Comparison of ENCODE assay signal across 8 mouse cellular contexts in the genomic region with DNA sequence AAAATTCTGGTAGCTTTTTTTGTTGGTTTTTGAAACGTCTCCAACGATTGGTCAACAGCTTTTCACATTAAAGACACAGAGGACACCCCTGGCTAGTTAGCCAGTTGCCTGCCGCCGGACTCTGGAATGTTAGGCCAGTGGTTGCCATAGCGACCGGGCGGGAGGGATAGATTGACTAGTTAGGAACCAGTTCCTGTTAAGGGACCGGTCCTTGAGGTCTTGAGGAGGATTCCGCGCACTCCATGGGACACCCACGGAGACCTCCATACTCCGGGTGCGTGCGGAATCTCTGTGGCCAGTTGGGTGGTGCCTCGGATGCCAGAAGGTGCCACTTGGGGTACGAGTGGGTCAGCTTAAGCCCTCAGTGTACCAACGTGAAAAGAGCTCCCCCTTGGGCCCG. TPM values are rescaled to one million over a fixed set of nuclear protein-coding genes. Genes with fewer than 3 reads are reported as not detected.
DNase-seq lines count a peak whose midpoint lies in the region; ATAC-seq and TF ChIP-seq lines count a peak whose summit lies in the region.

No protein-coding gene starts in this region.

- no peak for TF ChIP-seq EP300 in ES-Bruce4 (IDR thresholded peaks at IDR 0.05; ENCODE audit: insufficient read depth, low read depth, low read length)

- H3K4me1 ChIP-seq in ES-Bruce4 (ENCODE audit: control insufficient read depth, insufficient read depth, low read length): no peaks in the 10 kb centered on the region
- H3K4me1 ChIP-seq in embryonic facial prominence, embryonic 13.5 days: peaks cover 14% of the 10 kb centered on the region
- peaks cover 27% of the 10 kb centered on the region for H3K4me1 ChIP-seq in hindbrain, embryonic 10.5 days (replicated peaks)
- peaks cover 25% of the 10 kb centered on the region for H3K4me1 ChIP-seq in limb, embryonic 10.5 days
- H3K4me1 ChIP-seq in midbrain, embryonic 12.5 days: peaks cover 18% of the 10 kb centered on the region

- 0 out of 2 replicates have a peak overlapping the region, but pooled peaks have one; percentile 74 for H3K9ac ChIP-seq in ES-Bruce4 (ENCODE audit: low read depth, poor library complexity, severe bottlenecking)
- no peak overlapping the region for H3K9ac ChIP-seq in embryonic facial prominence, embryonic 13.5 days
- H3K9ac ChIP-seq in midbrain, embryonic 12.5 days (replicated peaks): no peak overlapping the region

- no peaks in the 10 kb centered on the region for H3K9me3 ChIP-seq in ES-Bruce4 (replicated peaks; ENCODE audit: control insufficient read depth, insufficient read depth, low read length, poor library complexity, severe bottlenecking)
- no peaks in the 10 kb centered on the region; the same call in 1 of the 2 replicates for H3K9me3 ChIP-seq in embryonic facial prominence, embryonic 13.5 days
- peaks cover 5% of the 10 kb centered on the region; the same call in 1 of the 2 replicates for H3K9me3 ChIP-seq in hindbrain, embryonic 10.5 days
- no peaks in the 10 kb centered on the region for H3K9me3 ChIP-seq in limb, embryonic 10.5 days (replicated peaks)
- H3K9me3 ChIP-seq in midbrain, embryonic 12.5 days: 0 out of 2 replicates have a peak, but pooled peaks cover 5% of the 10 kb centered on the region

- peak overlapping the region; percentile 27; the same call in 1 of the 2 replicates for H3K4me3 ChIP-seq in ES-Bruce4 (ENCODE audit: low read depth, low read length)
- H3K4me3 ChIP-seq in embryonic facial prominence, embryonic 13.5 days: no peak overlapping the region
- peak overlapping the region; percentile 85 for H3K4me3 ChIP-seq in hindbrain, embryonic 10.5 days
- H3K4me3 ChIP-seq in limb, embryonic 10.5 days: peak overlapping the region; percentile 78
- H3K4me3 ChIP-seq in midbrain, embryonic 12.5 days: peak overlapping the region; percentile 13; the same call in 1 of the 2 replicates

- no peaks in the 10 kb centered on the region for H3K27me3 ChIP-seq in ES-Bruce4 (ENCODE audit: control insufficient read depth, insufficient read depth, low read length, poor library complexity, severe bottlenecking)
- peaks cover 9% of the 10 kb centered on the region for H3K27me3 ChIP-seq in embryonic facial prominence, embryonic 13.5 days
- H3K27me3 ChIP-seq in hindbrain, embryonic 10.5 days (ENCODE audit: insufficient read depth, poor library complexity, severe bottlenecking): no peaks in the 10 kb centered on the region
- no peaks in the 10 kb centered on the region for H3K27me3 ChIP-seq in limb, embryonic 10.5 days (ENCODE audit: low read depth, poor library complexity, severe bottlenecking)
- H3K27me3 ChIP-seq in midbrain, embryonic 12.5 days: peaks cover 13% of the 10 kb centered on the region; the same call in 1 of the 2 replicates

- TF ChIP-seq CTCF in ES-Bruce4 (IDR thresholded peaks at IDR 0.05; ENCODE audit: low read depth, low read length): peak; percentile 12

- H3K27ac ChIP-seq in ES-Bruce4 (ENCODE audit: insufficient read depth, low read length): no peak overlapping the region
- no peak overlapping the region for H3K27ac ChIP-seq in embryonic facial prominence, embryonic 13.5 days
- no peak overlapping the region for H3K27ac ChIP-seq in hindbrain, embryonic 10.5 days
- no peak overlapping the region for H3K27ac ChIP-seq in limb, embryonic 10.5 days
- no peak overlapping the region for H3K27ac ChIP-seq in midbrain, embryonic 12.5 days (replicated peaks)

- DNase-seq in R1 (ENCODE audit: low read depth, low spot score): peak; percentile 81
- DNase-seq in hindbrain, embryonic 10.5 days (ENCODE audit: low spot score): peak; percentile 82
- DNase-seq in limb, embryonic 10.5 days (ENCODE audit: low spot score): peak; percentile 85
- no peak for DNase-seq in natural killer cell, adult 2 months (ENCODE audit: low spot score in 2 of 2)
- no peak for DNase-seq in urinary bladder, postnatal 10 days (ENCODE audit: low spot score)

- no peaks in the 10 kb centered on the region for H3K36me3 ChIP-seq in ES-Bruce4 (ENCODE audit: control insufficient read depth, insufficient read depth, low read length, poor library complexity, severe bottlenecking)
- no peaks in the 10 kb centered on the region for H3K36me3 ChIP-seq in embryonic facial prominence, embryonic 13.5 days
- no peaks in the 10 kb centered on the region for H3K36me3 ChIP-seq in hindbrain, embryonic 10.5 days
- H3K36me3 ChIP-seq in limb, embryonic 10.5 days: no peaks in the 10 kb centered on the region
- H3K36me3 ChIP-seq in midbrain, embryonic 12.5 days: no peaks in the 10 kb centered on the region

- ATAC-seq in embryonic facial prominence, embryonic 13.5 days (ENCODE audit: insufficient number of reproducible peaks, insufficient read depth, low FRiP score, low TSS enrichment, low read depth): no peak
- no peak for ATAC-seq in midbrain, embryonic 12.5 days (ENCODE audit: low FRiP score, low read depth)

- peak overlapping the region; percentile 93 for H3K4me2 ChIP-seq in embryonic facial prominence, embryonic 13.5 days
- peak overlapping the region; percentile 99 for H3K4me2 ChIP-seq in midbrain, embryonic 12.5 days (replicated peaks)

- WGBS in embryonic facial prominence, embryonic 13.5 days: 13% methylated on average over 18 of the region's 18 CpGs
- 12% methylated on average over 18 of the region's 18 CpGs for WGBS in hindbrain, embryonic 10.5 days
- 17% methylated on average over 18 of the region's 18 CpGs for WGBS in limb, embryonic 10.5 days
- WGBS in midbrain, embryonic 12.5 days: 9% methylated on average over 18 of the region's 18 CpGs

- no peak for TF ChIP-seq POLR2A in ES-Bruce4 (IDR thresholded peaks at IDR 0.05; ENCODE audit: insufficient read depth, low read length)

RNA-seq across cellular contexts. Expression of a gene that starts 1.0 kb away (rescaled TPM):
- 12.7 and 17.5 TPM in 2 replicates for polyA plus RNA-seq in ES-Bruce4 (2011; ENCODE audit: insufficient read depth, insufficient read length, low read depth, missing spikeins)
- 2.3 and 3.5 TPM in 2 replicates for polyA plus RNA-seq in embryonic facial prominence, embryonic 13.5 days (2015; fragmentation: Nextera tagmentation; extraction: Ambion mirVana)
- polyA plus RNA-seq in hindbrain, embryonic 10.5 days (2016; fragmentation: Nextera tagmentation; extraction: Ambion mirVana): 1.8 and 2.5 TPM in 2 replicates
- polyA plus RNA-seq in limb, embryonic 10.5 days (2016; fragmentation: Nextera tagmentation; extraction: Ambion mirVana): 1.7 and 2.2 TPM in 2 replicates
- 3.4 and 3.7 TPM in 2 replicates for polyA plus RNA-seq in midbrain, embryonic 12.5 days (2016; fragmentation: Nextera tagmentation; extraction: Ambion mirVana)

RNA-seq across cellular contexts. Expression of a gene that starts 1.2 kb away (rescaled TPM):
- 0.79 and 1.8 TPM in 2 replicates for polyA plus RNA-seq in ES-Bruce4 (2011; ENCODE audit: insufficient read depth, insufficient read length, low read depth, missing spikeins)
- 0.21 TPM in 1 of 2 replicates, not detected in the other for polyA plus RNA-seq in embryonic facial prominence, embryonic 13.5 days (2015; fragmentation: Nextera tagmentation; extraction: Ambion mirVana)
- 0.66 and 1.2 TPM in 2 replicates for polyA plus RNA-seq in hindbrain, embryonic 10.5 days (2016; fragmentation: Nextera tagmentation; extraction: Ambion mirVana)
- polyA plus RNA-seq in limb, embryonic 10.5 days (2016; fragmentation: Nextera tagmentation; extraction: Ambion mirVana): 0.11 TPM in 1 of 2 replicates, not detected in the other
- polyA plus RNA-seq in midbrain, embryonic 12.5 days (2016; fragmentation: Nextera tagmentation; extraction: Ambion mirVana): 1.2 and 1.7 TPM in 2 replicates

Comparison
In these comparisons a context has a peak if more than half of its experiments do, and no peak if none do; other contexts are left out.
1. DNase-seq: peak in R1 (single experiment), hindbrain, embryonic 10.5 days (single experiment) and limb, embryonic 10.5 days (single experiment); none in natural killer cell, adult 2 months (0 of 2) and urinary bladder, postnatal 10 days (single experiment).